ENCODE assay signal across 22 mouse cellular contexts in genomic region chr11:102186235-102186634, GRCm38 (mm10). TPM values are rescaled to one million over a fixed set of nuclear protein-coding genes. Genes with fewer than 3 reads are reported as not detected.
DNase-seq lines count a peak whose midpoint lies in the region; ATAC-seq lines count a peak whose summit lies in the region.
"Had no signal": no experiment of that assay in that cellular context is flagged by ENCODE, and none has a peak within 500 bp of the region (broad histone marks: within the 10 kb centered on the region; RNA-seq: fewer than 3 reads in every experiment).

No protein-coding gene starts in this region.

- no peak overlapping the region for H3K27ac ChIP-seq in embryonic facial prominence, embryonic 12.5 days
- H3K27ac ChIP-seq in embryonic facial prominence, embryonic 10.5 days (replicated peaks), result no peak overlapping the region
- 0 out of 2 replicates have a peak overlapping the region, but pooled peaks have one; percentile 62 for H3K27ac ChIP-seq in midbrain, embryonic 16.5 days (ENCODE audit: low read length)
- no peak overlapping the region for H3K27ac ChIP-seq in midbrain, embryonic 14.5 days (replicated peaks; ENCODE audit: low read depth, low read length)
- 0 out of 2 replicates have a peak overlapping the region, but pooled peaks have one; percentile 97 for H3K27ac ChIP-seq in stomach, embryonic 16.5 days (ENCODE audit: low read length)

- H3K4me1 ChIP-seq in embryonic facial prominence, embryonic 12.5 days, result peaks cover 27% of the 10 kb centered on the region
- peaks cover 44% of the 10 kb centered on the region for H3K4me1 ChIP-seq in embryonic facial prominence, embryonic 10.5 days
- H3K4me1 ChIP-seq in midbrain, embryonic 16.5 days (ENCODE audit: control insufficient read depth, insufficient read depth, low read length), result peaks cover 38% of the 10 kb centered on the region
- peaks cover 28% of the 10 kb centered on the region; the same call in 1 of the 2 replicates for H3K4me1 ChIP-seq in midbrain, embryonic 14.5 days (ENCODE audit: control insufficient read depth, insufficient read depth, low read length)
- peaks cover 26% of the 10 kb centered on the region for H3K4me1 ChIP-seq in stomach, embryonic 16.5 days (ENCODE audit: control insufficient read depth, insufficient read depth, low read length)

- no peak overlapping the region for H3K4me2 ChIP-seq in embryonic facial prominence, embryonic 12.5 days (replicated peaks)
- H3K4me2 ChIP-seq in midbrain, embryonic 16.5 days (ENCODE audit: low read length), result no peak overlapping the region
- no peak overlapping the region for H3K4me2 ChIP-seq in midbrain, embryonic 14.5 days (ENCODE audit: low read length)
- H3K4me2 ChIP-seq in stomach, embryonic 16.5 days (ENCODE audit: low read depth, low read length), result no peak overlapping the region

- H3K4me3 ChIP-seq in embryonic facial prominence, embryonic 12.5 days, result 0 out of 2 replicates have a peak overlapping the region, but pooled peaks have one; percentile 92
- no peak overlapping the region for H3K4me3 ChIP-seq in embryonic facial prominence, embryonic 10.5 days
- H3K4me3 ChIP-seq in midbrain, embryonic 16.5 days (ENCODE audit: low read depth, low read length), result no peak overlapping the region
- no peak overlapping the region for H3K4me3 ChIP-seq in midbrain, embryonic 14.5 days (replicated peaks; ENCODE audit: low read depth, low read length)
- no peak overlapping the region for H3K4me3 ChIP-seq in stomach, embryonic 16.5 days (replicated peaks; ENCODE audit: low read length)

- WGBS in embryonic facial prominence, embryonic 12.5 days, result 90% methylated on average over 1 of the region's 1 CpGs
- 83% methylated on average over 1 of the region's 1 CpGs for WGBS in embryonic facial prominence, embryonic 10.5 days
- WGBS in midbrain, embryonic 16.5 days, result 86% methylated on average over 1 of the region's 1 CpGs
- WGBS in midbrain, embryonic 14.5 days, result 77% methylated on average over 1 of the region's 1 CpGs
- 53% methylated on average over 1 of the region's 1 CpGs for WGBS in stomach, embryonic 16.5 days

- no peak for ATAC-seq in embryonic facial prominence, embryonic 12.5 days (ENCODE audit: insufficient number of reproducible peaks, insufficient read depth, low FRiP score, low TSS enrichment)
- no peak for ATAC-seq in midbrain, embryonic 16.5 days
- ATAC-seq in midbrain, embryonic 14.5 days (ENCODE audit: low FRiP score, low TSS enrichment), result no peak
- no peak for ATAC-seq in stomach, embryonic 16.5 days (ENCODE audit: insufficient read depth, low FRiP score)
- ATAC-seq: forebrain, embryonic 16.5 days; midbrain, embryonic 15.5 days had no signal

- H3K9ac ChIP-seq in embryonic facial prominence, embryonic 12.5 days, result no peak overlapping the region
- H3K9ac ChIP-seq in midbrain, embryonic 16.5 days (ENCODE audit: low read depth, low read length), result no peak overlapping the region
- no peak overlapping the region for H3K9ac ChIP-seq in midbrain, embryonic 14.5 days (replicated peaks; ENCODE audit: low read length)
- H3K9ac ChIP-seq in stomach, embryonic 16.5 days (ENCODE audit: low read length), result no peak overlapping the region

- H3K9me3 ChIP-seq in embryonic facial prominence, embryonic 12.5 days, result no peaks in the 10 kb centered on the region
- H3K9me3 ChIP-seq in embryonic facial prominence, embryonic 10.5 days, result no peaks in the 10 kb centered on the region
- no peaks in the 10 kb centered on the region for H3K9me3 ChIP-seq in midbrain, embryonic 16.5 days (replicated peaks; ENCODE audit: control insufficient read depth, low read length, poor library complexity, severe bottlenecking)
- no peaks in the 10 kb centered on the region for H3K9me3 ChIP-seq in midbrain, embryonic 14.5 days (ENCODE audit: control insufficient read depth, low read length)
- H3K9me3 ChIP-seq in stomach, embryonic 16.5 days (replicated peaks; ENCODE audit: control insufficient read depth, low read length), result no peaks in the 10 kb centered on the region
- H3K9me3 ChIP-seq: forebrain, embryonic 10.5 days; midbrain, embryonic 15.5 days had no signal

- H3K36me3 ChIP-seq in embryonic facial prominence, embryonic 12.5 days, result peaks cover 11% of the 10 kb centered on the region
- peaks cover 19% of the 10 kb centered on the region for H3K36me3 ChIP-seq in embryonic facial prominence, embryonic 10.5 days (replicated peaks)
- peaks cover 5% of the 10 kb centered on the region; the same call in 1 of the 2 replicates for H3K36me3 ChIP-seq in midbrain, embryonic 16.5 days (ENCODE audit: control insufficient read depth, insufficient read depth, low read length)
- peaks cover 11% of the 10 kb centered on the region for H3K36me3 ChIP-seq in midbrain, embryonic 14.5 days (ENCODE audit: control insufficient read depth, insufficient read depth, low read length)
- H3K36me3 ChIP-seq in stomach, embryonic 16.5 days (ENCODE audit: control insufficient read depth, insufficient read depth, low read length), result no peaks in the 10 kb centered on the region

- no peak for DNase-seq in embryonic facial prominence, embryonic 10.5 days (ENCODE audit: low spot score)
- peak; percentile 30 to 55 for DNase-seq in kidney, postnatal 36 days
- no peak for DNase-seq in kidney, postnatal 4 days
- no peak for DNase-seq in midbrain, embryonic 14.5 days
- no peak for DNase-seq in thymus, postnatal 25 days
- DNase-seq: adrenal gland, postnatal 25 days; cerebellum, adult 9-10 months; gastrocnemius, postnatal 10 days; lung, adult 2 months; lung, postnatal 36 days; right cerebral cortex, adult 18-20 months; right cerebral cortex, postnatal 4 days had no signal

- no peaks in the 10 kb centered on the region for H3K27me3 ChIP-seq in embryonic facial prominence, embryonic 12.5 days
- H3K27me3 ChIP-seq in embryonic facial prominence, embryonic 10.5 days (replicated peaks; ENCODE audit: low read depth, poor library complexity, severe bottlenecking), result no peaks in the 10 kb centered on the region
- no peaks in the 10 kb centered on the region for H3K27me3 ChIP-seq in midbrain, embryonic 16.5 days (ENCODE audit: control insufficient read depth, insufficient read depth, low read depth, low read length)
- H3K27me3 ChIP-seq in midbrain, embryonic 14.5 days (ENCODE audit: control insufficient read depth, insufficient read depth, low read length), result no peaks in the 10 kb centered on the region
- no peaks in the 10 kb centered on the region for H3K27me3 ChIP-seq in stomach, embryonic 16.5 days (ENCODE audit: control insufficient read depth, insufficient read depth, low read length)
- H3K27me3 ChIP-seq: midbrain, embryonic 15.5 days had no signal

RNA-seq across cellular contexts. Expression of gene Lsm12, which starts 1.1 kb away (rescaled TPM):
- polyA plus RNA-seq in embryonic facial prominence, embryonic 12.5 days (2016; fragmentation: Nextera tagmentation; extraction: Ambion mirVana), result 104 and 108 TPM in 2 replicates
- polyA plus RNA-seq in embryonic facial prominence, embryonic 10.5 days (2016; fragmentation: Nextera tagmentation; extraction: Ambion mirVana), result 145 and 155 TPM in 2 replicates
- 87.8 and 95.3 TPM in 2 replicates for polyA plus RNA-seq in midbrain, embryonic 16.5 days (2015; fragmentation: Nextera tagmentation; extraction: Ambion mirVana)
- 76.0 and 80.9 TPM in 2 replicates for polyA plus RNA-seq in midbrain, embryonic 14.5 days (2014; fragmentation: Nextera tagmentation; extraction: Ambion mirVana)
- 79.2 and 85.4 TPM in 2 replicates for polyA plus RNA-seq in stomach, embryonic 16.5 days (2015; fragmentation: Nextera tagmentation; extraction: Ambion mirVana)

RNA-seq across cellular contexts. Expression of gene G6pc3, which starts 3.2 kb away (rescaled TPM):
- 30.3 and 31.3 TPM in 2 replicates for polyA plus RNA-seq in embryonic facial prominence, embryonic 12.5 days (2016; fragmentation: Nextera tagmentation; extraction: Ambion mirVana)
- polyA plus RNA-seq in embryonic facial prominence, embryonic 10.5 days (2016; fragmentation: Nextera tagmentation; extraction: Ambion mirVana), result 38.2 and 39.6 TPM in 2 replicates
- polyA plus RNA-seq in midbrain, embryonic 16.5 days (2015; fragmentation: Nextera tagmentation; extraction: Ambion mirVana), result 39.0 and 42.9 TPM in 2 replicates
- polyA plus RNA-seq in midbrain, embryonic 14.5 days (2014; fragmentation: Nextera tagmentation; extraction: Ambion mirVana), result 31.6 and 43.7 TPM in 2 replicates
- 28.0 and 28.7 TPM in 2 replicates for polyA plus RNA-seq in stomach, embryonic 16.5 days (2015; fragmentation: Nextera tagmentation; extraction: Ambion mirVana)

RNA-seq across cellular contexts. Expression of gene Tmem101, which starts 30.0 kb away (rescaled TPM):
- polyA plus RNA-seq in embryonic facial prominence, embryonic 12.5 days (2016; fragmentation: Nextera tagmentation; extraction: Ambion mirVana), result 43.4 and 44.3 TPM in 2 replicates
- 35.0 and 38.0 TPM in 2 replicates for polyA plus RNA-seq in embryonic facial prominence, embryonic 10.5 days (2016; fragmentation: Nextera tagmentation; extraction: Ambion mirVana)
- polyA plus RNA-seq in midbrain, embryonic 16.5 days (2015; fragmentation: Nextera tagmentation; extraction: Ambion mirVana), result 45.8 and 46.5 TPM in 2 replicates
- 32.8 and 36.1 TPM in 2 replicates for polyA plus RNA-seq in midbrain, embryonic 14.5 days (2014; fragmentation: Nextera tagmentation; extraction: Ambion mirVana)
- polyA plus RNA-seq in stomach, embryonic 16.5 days (2015; fragmentation: Nextera tagmentation; extraction: Ambion mirVana), result 27.9 and 29.0 TPM in 2 replicates

RNA-seq across cellular contexts. Expression of gene Nags, which starts 40.9 kb away (rescaled TPM):
- 0.06 TPM in 1 of 2 replicates, not detected in the other for polyA plus RNA-seq in embryonic facial prominence, embryonic 12.5 days (2016; fragmentation: Nextera tagmentation; extraction: Ambion mirVana)
- polyA plus RNA-seq in embryonic facial prominence, embryonic 10.5 days (2016; fragmentation: Nextera tagmentation; extraction: Ambion mirVana), result not detected in 2 replicates
- polyA plus RNA-seq in midbrain, embryonic 16.5 days (2015; fragmentation: Nextera tagmentation; extraction: Ambion mirVana), result 0.20 TPM in 1 of 2 replicates, not detected in the other
- 0.08 TPM in 1 of 2 replicates, not detected in the other for polyA plus RNA-seq in midbrain, embryonic 14.5 days (2014; fragmentation: Nextera tagmentation; extraction: Ambion mirVana)
- 3.2 and 4.2 TPM in 2 replicates for polyA plus RNA-seq in stomach, embryonic 16.5 days (2015; fragmentation: Nextera tagmentation; extraction: Ambion mirVana)
- polyA plus RNA-seq: forebrain, embryonic 10.5 days; forebrain, embryonic 16.5 days; heart, postnatal 0 days; kidney, postnatal 0 days; myocyte; neural tube, embryonic 14.5 days had no signal

RNA-seq across cellular contexts. Expression of gene Hdac5, which starts 43.7 kb away (rescaled TPM):
- polyA plus RNA-seq in embryonic facial prominence, embryonic 12.5 days (2016; fragmentation: Nextera tagmentation; extraction: Ambion mirVana), result 70.0 and 80.0 TPM in 2 replicates
- polyA plus RNA-seq in embryonic facial prominence, embryonic 10.5 days (2016; fragmentation: Nextera tagmentation; extraction: Ambion mirVana), result 49.6 and 52.9 TPM in 2 replicates
- polyA plus RNA-seq in midbrain, embryonic 16.5 days (2015; fragmentation: Nextera tagmentation; extraction: Ambion mirVana), result 74.4 and 76.3 TPM in 2 replicates
- polyA plus RNA-seq in midbrain, embryonic 14.5 days (2014; fragmentation: Nextera tagmentation; extraction: Ambion mirVana), result 54.4 and 56.6 TPM in 2 replicates
- 60.6 and 67.4 TPM in 2 replicates for polyA plus RNA-seq in stomach, embryonic 16.5 days (2015; fragmentation: Nextera tagmentation; extraction: Ambion mirVana)

Comparison
In these comparisons a context has a peak if more than half of its experiments do, and no peak if none do; other contexts are left out.
1. H3K27ac ChIP-seq: peak in midbrain, embryonic 16.5 days (single experiment) and stomach, embryonic 16.5 days (single experiment); none in embryonic facial prominence, embryonic 12.5 days (single experiment), embryonic facial prominence, embryonic 10.5 days (single experiment) and midbrain, embryonic 14.5 days (single experiment).
2. DNase-seq: peak in kidney, postnatal 36 days (2 of 2); none in embryonic facial prominence, embryonic 10.5 days (single experiment), kidney, postnatal 4 days (0 of 2), midbrain, embryonic 14.5 days (single experiment) and thymus, postnatal 25 days (single experiment).